Comparison of ENCODE assay signal across 18 mouse cellular contexts in the genomic region with DNA sequence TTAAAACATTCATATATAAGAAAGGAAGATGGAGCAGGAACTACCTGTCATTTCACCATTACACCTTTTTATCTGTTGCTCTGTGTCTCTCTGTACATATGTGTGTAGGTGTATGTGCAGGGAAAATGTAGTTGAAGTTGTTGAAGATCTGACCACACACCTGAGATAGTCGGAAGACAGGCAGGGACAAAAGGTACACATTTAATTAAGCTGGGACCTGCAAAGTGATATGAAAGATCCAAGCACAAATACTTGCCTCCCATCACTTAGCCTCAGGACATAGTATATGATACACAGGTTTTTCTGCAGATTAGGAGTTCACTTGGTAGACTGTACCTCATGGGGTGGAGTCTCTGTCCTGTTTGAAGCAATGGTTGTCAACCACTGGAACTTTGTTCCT. TPM values are rescaled to one million over a fixed set of nuclear protein-coding genes. Genes with fewer than 3 reads are reported as not detected.
"Had no signal": no experiment of that assay in that cellular context is flagged by ENCODE, and none has a peak within 500 bp of the region (broad histone marks: within the 10 kb centered on the region; RNA-seq: fewer than 3 reads in every experiment).

No protein-coding gene starts in this region.

- H3K4me2 ChIP-seq: liver, embryonic 12.5 days; lung, embryonic 14.5 days; midbrain, embryonic 12.5 days; neural tube, embryonic 13.5 days had no signal

- H3K9ac ChIP-seq: liver, embryonic 12.5 days; liver, embryonic 14.5 days; lung, embryonic 14.5 days; midbrain, embryonic 12.5 days; neural tube, embryonic 13.5 days had no signal

- H3K27ac ChIP-seq: liver, embryonic 12.5 days; liver, embryonic 14.5 days; midbrain, embryonic 12.5 days; neural tube, embryonic 13.5 days; neural tube, embryonic 15.5 days had no signal

- H3K4me3 ChIP-seq: liver, embryonic 12.5 days; midbrain, embryonic 12.5 days; neural tube, embryonic 13.5 days; neural tube, embryonic 15.5 days had no signal

- H3K36me3 ChIP-seq: liver, embryonic 12.5 days; midbrain, embryonic 12.5 days; neural tube, embryonic 13.5 days; neural tube, embryonic 15.5 days had no signal

- H3K27me3 ChIP-seq: liver, embryonic 12.5 days; midbrain, embryonic 12.5 days; neural tube, embryonic 13.5 days; neural tube, embryonic 15.5 days had no signal

- H3K9me3 ChIP-seq: liver, embryonic 12.5 days; midbrain, embryonic 12.5 days; neural tube, embryonic 13.5 days; neural tube, embryonic 15.5 days had no signal

- DNase-seq: lung, adult 18-20 months; lung, postnatal 10 days; lung, postnatal 4 days; midbrain, embryonic 14.5 days; retina, postnatal 1 day; right cerebral cortex, adult 18-20 months; right cerebral cortex, postnatal 25 days; thymus, adult 18-20 months; thymus, postnatal 25 days; thymus, postnatal 4 days had no signal

- ATAC-seq: liver, embryonic 12.5 days; midbrain, embryonic 16.5 days had no signal

RNA-seq across cellular contexts. Expression of gene Actr6, which starts 15.8 kb away (rescaled TPM):
- polyA plus RNA-seq: small intestine, adult 2 months had no signal
